Mouse (Mus musculus) left cerebral cortex, postnatal 10 days (tissue): Measurements from ENCODE around the gene Ubxn11. TPM values are rescaled to one million over a fixed set of nuclear protein-coding genes. Genes with fewer than 3 reads are reported as not detected.
"Not testable (repeated sequence)": the region's sequence is repeated elsewhere in the genome, so short reads cannot be mapped to it uniquely, and the experiment has no call there.

Experiments used
- DNase-seq, 2 experiments: peaks; one replicate each; pipeline ENCODE4 v3.0.0; 2021 to 2022; ENCODE audit warnings: low spot score in 2 of 2, mixed read lengths in 1 of 2; ENCODE audit errors: extremely low spot score in 1 of 2
- intact Hi-C: fragments of 180-260 bp; cut with DNase I; formaldehyde crosslinking; loops from one replicate; pipeline ENCODE4 v1.15.1; 2025
- total RNA-seq, 2 experiments: library from RNA; stranded (reverse); gene quantifications; 2 replicates each; pipeline ENCODE4 v1.2.3; 2021

Ubxn11 gene
- total RNA-seq, 2 experiments from 2014 or later = 22.6 to 24.9 TPM

DNA sequence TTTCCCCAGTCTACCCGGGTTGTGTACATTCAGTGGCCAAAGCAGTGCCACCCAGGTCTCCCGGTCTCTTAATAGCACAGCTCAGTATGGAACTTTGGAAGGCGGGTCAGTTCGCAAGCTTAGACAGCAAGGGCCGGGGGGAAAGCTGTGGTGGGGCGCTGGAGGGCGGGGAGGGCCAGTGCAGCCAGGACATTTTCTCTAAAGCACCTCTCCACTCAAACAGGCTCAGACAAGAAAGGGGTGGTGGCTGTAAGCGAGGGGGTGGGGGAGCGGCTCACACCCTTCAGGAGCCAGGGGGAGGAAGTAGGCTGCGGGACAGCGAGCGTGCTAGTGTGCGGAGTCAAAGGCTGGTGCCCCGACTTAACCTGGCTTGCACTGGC is 26.6 kb downstream of the Ubxn11 start:
- peak in 1 of 2 experiments; percentile 59 for DNase-seq
- intact Hi-C loops = no loop called here

DNA sequence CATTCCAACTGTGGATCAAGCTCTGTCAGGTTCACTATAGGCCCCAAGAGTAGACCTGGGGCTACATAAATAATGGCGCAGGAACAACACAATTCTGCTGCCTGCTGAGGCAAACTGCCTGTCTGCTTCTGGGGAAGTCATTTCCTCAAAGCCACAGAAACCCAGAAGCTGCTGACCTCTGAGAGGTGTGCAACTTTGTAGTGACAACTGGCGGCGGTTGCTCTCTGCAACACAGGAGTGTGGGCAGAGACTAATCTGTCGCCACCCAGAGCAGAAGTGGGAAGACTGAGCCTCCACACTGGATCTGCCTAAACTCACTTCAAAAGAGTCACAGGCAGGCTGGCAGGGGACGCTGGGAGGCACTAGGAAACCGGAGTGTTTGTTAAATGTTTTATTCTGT is 27.1 kb downstream of the Ubxn11 start:
- intact Hi-C loops = no loop called here
- DNase-seq = peak in 1 of 2 experiments; percentile 35

DNA sequence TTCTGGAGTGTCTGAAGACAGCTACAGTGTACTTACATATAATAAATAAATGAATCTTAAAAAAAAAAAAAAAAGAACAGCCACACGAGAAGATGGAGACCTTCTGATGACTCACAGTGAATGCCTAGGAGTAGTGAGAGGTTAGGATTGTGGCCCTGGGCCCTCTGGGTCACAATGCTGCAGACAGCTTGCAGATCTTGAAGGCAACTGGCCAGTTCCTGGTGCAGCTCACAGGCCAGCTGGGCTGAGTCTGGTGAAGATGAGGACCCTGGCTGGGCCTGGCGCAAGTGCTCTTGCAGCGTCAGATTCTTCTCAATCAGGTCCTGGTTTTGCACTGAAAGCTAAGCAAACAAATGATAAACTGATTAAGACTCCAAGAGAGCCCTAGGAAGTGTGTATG is 29.7 kb downstream of the Ubxn11 start:
- intact Hi-C loops = no loop called here
- no peak for DNase-seq

DNA sequence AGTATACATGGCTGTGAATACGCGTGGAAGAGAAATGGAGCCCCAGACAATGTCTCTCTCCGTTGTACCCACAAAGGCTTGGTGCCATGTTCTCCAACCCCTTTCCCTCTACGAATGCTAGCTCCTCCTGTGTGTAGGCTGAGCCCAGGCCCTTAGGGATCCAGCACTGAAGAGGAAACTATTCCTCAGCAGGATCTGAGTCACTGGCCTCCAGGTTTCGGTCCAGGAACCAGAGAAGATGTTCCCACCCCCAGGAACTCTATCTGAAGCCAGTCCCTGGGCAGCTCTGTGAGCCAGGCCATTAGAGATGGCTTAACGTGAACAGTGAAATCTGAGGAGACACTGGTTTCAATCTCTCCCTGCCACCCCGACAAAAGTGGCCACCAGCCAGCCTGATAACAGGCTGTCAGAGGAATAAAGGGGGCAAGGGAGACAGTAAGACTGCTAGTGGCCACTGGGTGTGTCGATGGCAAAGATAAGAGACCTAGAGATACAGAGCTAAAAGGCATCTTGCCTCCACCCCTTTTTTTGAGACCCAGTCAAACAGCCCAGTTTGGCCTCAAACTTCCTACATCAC is 30.2 kb downstream of the Ubxn11 start:
- intact Hi-C loops = no loop called here
- DNase-seq = no peak

DNA sequence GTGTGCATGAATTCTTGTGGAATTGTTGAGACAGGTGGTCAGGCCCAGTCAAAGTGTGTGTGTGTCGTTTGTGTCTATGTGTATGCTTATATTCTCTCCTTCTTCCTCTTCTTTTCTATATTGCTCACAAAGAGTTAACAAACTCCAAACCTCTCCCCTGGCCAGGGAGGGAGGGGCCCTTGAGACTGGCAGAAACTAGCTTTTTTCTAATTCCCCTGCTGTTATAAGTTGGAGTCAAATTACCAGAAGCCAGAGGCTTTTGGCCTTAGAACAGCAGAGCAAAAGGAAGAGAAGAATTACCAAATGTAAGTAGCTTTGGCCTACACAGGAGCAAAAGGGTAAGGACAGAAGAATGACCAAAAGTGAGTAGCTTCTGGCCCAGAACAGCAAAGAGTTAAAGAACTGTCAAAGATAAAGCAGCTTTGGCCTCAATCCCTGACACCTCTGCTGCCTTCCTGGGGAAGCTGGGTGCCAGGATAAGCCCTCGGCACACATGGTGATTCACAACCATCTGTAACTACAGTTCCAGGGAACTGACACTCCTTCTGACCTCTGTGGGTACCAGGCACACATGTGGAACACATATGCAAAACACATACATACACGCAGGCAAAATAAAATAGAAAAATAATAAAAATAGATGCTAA is 34.0 kb downstream of the Ubxn11 start:
- no peak for DNase-seq
- intact Hi-C loops = no loop called here

DNA sequence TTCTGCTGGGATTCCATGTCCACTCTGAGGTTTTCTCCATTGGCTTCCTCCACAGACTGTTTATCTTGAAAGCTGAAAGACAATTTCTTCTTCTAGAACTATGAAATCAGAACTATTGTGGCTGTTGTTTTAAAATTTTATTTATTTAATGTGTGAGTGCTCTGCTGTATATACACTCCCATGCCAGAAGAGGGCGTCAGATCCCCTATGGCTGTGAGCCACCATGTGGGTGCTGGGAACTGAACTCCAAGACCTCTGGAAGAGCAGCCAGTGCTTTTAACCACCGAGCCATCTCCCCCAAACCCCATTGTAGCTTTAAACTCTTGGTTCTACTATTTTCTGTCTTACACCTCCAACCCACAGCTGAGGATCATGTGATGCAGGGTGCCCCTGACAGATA is 36.5 kb downstream of the Ubxn11 start:
- DNase-seq = no peak
- intact Hi-C loops = no loop called here

DNA sequence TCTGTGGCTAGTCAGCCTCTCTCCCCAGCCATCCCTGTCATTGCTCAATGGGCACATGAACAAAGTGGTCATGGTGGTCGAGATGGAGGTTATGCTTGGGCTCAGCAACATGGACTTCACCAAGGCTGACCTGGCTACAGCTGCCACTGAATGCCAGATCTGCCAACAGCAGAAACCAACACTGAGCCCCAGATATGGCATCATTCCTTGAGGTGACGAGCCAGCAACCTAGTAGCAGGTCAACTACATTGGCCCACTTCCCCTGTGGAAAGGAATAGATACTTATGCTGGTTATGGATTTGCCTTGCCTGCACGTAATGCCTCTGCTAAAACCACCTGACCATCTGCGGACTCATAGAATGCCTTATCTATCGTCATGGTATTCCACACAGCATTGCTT is 41.9 kb downstream of the Ubxn11 start:
- intact Hi-C loops, DNase-seq: not testable (repeated sequence)

DNA sequence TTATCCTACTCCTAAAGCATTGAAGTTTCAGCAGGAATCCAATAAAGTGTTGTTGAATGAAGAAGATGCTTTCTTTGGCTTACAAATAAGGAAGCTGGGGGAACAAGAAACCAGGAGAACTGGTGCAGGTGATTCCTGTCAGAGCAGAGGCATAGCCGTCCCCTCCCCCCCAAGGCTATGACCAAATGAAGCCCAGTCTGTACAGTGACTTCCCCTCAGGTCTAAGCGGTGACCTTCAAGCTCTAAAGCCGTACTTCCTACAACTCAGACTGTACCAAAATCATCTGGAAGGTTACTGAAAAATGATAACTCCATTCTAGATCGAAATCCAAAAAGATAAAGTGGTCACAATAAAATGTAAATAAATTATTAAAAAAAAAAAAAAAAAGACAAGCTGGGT is 47.0 kb downstream of the Ubxn11 start:
- intact Hi-C loops = no loop called here
- no peak for DNase-seq

DNA sequence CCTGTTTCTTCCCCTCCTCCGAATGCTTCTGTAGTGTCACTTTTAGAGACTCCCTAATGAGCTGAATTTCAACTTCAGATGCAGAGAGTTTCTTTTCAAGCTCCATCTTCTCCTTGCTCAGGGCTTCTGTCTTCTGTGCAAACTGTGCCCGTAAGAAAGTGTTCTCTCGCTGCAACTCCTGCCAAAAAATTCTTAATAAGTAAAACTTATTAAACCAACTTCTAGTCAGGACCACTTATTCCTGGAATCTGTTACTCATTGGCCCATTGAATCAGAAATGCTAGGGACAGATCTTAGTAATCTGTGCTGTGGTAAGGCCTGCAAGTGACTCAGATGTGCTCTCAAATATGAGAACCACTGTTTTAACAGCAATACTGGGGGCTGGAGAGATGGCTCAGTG is 49.7 kb downstream of the Ubxn11 start:
- no peak for DNase-seq
- intact Hi-C loops = no loop called here

DNA sequence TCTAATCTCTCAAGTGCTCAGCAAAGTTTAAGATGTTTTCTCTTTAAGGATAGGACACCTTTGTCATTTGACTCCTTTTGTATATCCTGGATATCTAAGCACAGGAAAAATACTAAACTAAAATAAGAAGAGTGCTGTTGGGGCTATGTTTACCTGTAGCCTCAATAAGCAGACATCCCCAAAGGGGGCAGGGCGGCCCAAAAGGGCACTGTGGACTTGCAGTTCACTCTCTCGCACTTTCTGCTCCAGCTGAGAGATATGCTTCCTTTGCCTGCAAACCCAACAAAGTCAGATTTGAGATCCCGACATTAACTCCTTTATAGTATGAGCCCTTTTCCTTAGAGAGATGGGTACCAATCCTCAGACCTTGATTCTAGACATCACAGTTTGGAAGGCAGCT is 51.3 kb downstream of the Ubxn11 start:
- intact Hi-C loops = no loop called here

DNA sequence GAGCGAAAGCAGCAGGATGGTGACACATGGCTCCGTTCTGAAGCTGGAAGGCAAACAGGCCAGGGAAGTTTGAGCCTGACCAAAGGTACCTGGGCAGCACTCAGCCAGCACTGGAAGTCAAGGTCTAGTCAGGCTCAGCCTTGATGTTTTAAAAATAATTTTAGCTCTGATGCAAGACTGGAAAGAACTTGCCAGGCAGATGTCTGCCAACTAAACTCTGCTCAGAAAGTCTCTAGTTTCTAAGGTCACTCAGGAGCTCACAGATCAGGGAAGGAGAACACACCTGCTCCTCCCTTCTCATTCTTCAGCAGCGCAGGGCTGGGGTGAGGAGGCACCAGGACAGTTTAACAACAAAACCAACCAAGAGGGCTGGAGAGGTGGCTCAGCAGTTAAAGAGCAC is 52.0 kb downstream of the Ubxn11 start:
- DNase-seq = no peak
- intact Hi-C loops = no loop called here

More for the DNA sequence above, 51.3 kb downstream of the Ubxn11 start:
- DNase-seq = no peak

DNA sequence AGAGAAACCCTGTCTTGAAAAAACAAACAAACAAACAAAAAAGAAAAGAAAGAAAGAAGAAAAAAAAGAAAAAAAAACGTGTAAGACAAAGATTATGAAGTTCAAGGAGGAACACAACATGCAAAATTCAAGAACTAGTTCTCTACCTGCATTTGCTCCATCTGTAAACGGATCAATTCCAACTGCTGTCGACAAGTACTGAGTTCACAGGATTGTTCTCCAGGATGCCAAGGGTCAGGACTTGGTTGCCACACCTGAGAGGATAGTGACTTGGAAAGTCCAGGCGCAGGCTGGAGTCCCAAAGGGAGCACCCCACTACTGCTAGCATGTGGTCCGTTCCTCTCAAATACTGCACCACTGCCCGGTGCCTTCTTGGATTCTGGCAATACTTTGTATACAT is 53.2 kb downstream of the Ubxn11 start:
- DNase-seq = no peak
- intact Hi-C loops = no loop called here

DNA sequence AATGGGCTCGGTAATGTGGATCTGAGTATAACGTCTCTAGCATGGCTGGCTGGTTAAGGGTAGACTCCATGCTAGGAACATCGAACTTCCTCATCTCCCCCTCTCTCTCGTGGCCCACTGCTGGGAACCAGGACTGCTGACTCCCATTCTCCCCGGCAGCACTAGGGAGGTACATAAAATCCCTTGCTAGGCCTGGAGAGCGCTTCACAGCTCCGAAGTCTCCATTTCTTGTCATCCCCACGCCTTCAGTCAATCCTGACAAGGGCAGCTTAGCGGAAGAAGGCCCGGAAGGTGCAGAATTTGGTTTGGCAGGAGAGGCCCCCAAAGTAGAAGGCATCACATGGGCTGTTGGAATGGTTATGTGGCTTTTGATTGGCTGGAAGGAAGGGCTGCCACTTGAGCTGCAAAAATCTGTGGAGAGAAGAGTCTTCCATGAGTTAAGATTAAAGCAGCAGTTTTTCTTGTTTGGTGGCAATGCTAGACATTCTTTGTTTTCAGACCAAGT is 53.6 kb downstream of the Ubxn11 start:
- no peak for DNase-seq
- intact Hi-C loops = no loop called here

DNA sequence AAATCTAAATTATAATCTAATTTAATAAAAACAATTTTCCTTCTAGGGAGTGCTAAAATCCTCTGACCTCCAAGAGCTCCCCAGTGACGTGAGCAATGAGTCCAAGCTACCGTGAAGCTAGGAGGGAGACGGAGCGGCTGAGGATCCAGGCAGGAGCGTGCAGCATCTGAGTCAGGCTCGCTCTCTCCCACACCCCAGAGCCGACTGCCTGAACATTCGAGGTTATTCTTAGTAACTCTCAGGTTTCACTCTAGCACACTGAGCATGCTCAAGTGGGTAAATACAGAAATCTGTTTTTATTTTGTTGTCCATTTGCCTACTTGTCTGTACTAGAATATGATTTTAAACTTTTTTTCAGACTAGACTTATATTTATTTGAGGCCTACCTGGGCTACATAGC is 54.4 kb downstream of the Ubxn11 start:
- DNase-seq = no peak
- intact Hi-C loops = no loop called here

DNA sequence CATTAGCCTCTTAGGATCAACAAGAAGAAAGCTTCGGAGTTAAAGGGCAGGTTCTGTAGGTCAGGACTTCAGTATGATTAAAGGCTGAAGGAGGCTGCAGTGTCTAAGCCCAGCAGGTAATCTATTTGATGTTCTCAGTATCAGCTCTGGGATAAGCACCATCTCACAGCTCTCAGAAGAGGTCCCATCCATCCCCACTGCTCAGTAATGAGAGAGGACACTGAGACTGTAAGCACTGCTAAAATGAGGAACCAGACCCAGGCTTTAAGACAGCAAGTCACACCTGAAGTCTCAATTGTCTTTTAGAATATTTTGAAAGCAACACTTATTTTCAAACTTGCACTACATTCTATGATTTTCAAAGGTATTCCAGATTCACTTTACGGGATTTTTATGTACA is 55.2 kb downstream of the Ubxn11 start:
- DNase-seq = no peak
- intact Hi-C loops = no loop called here

DNA sequence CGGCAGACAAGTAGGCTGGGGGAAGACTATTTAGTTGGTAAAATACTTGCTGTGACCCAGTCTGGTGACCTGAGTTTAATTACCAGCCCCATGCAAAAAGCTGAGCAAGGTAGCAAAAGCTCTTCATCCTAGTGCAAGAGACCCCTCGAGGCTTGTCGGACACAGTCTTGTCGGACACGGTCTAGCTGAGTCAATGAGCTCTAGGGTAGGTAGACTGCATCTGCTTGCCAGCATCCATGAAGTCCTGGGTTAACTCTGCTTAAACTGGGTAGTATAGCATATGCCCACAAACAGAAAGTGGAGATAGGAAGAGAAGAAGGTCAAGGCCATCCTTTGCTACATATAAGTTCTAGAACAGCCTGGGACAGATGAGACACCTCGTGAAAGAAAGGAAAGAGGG is 56.4 kb downstream of the Ubxn11 start:
- no peak for DNase-seq
- intact Hi-C loops = no loop called here

DNA sequence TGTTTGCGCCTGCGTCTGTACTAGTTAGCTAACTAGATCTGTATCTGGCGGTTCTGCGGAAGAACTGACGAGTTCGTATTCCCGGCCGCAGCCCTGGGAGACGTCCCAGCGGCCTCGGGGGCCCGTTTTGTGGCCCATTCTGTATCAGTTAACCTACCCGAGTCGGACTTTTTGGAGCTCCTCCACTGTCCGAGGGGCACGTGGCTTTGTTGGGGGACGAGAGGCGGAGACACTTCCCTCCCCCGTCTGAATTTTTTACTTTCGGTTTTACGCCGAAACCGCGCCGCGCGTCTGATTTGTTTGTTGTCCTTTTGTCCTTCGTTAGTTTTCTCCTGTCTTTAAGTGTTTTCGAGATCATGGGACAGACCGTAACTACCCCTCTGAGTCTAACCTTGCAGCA is 57.7 kb downstream of the Ubxn11 start:
- DNase-seq, intact Hi-C loops: not testable (repeated sequence)

DNA sequence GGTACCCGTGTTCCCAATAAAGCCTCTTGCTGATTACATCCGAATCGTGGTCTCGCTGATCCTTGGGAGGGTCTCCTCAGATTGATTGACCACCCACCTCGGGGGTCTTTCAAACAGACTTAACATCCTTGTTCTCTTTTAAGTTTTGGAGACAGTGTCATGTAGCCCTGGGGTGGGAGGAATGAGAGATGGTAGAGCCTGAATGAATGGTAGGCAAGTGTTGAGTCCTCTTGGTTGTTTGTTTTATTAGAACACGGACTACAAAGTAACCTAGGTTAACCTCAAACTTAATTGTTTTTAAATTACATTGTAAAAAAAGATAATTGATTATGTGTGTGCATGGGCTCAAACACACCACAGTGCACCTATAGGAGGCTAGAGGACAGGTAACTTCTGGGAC is 62.2 kb downstream of the Ubxn11 start:
- DNase-seq = no peak
- intact Hi-C loops = no loop called here

DNA sequence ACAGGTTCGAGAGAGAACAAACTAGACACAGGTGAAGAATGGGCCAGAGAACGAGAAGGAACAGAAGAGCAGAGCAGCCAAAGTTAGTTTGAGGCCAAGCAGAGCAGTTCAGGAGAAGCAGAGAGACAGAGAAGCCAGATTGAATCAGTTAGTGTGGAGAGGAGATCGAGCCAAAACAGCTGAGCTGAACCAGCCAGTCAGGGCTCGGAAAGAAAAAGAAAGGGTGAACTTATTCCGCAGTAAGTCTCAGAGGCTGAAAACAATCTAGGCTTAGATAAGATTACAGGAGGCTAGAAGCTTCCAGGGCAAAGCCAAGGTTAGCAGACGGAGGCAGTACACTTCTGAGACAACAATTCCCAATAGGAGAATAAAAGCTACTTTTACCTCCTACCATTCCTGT is 62.7 kb downstream of the Ubxn11 start:
- intact Hi-C loops = no loop called here
- DNase-seq = no peak

DNA sequence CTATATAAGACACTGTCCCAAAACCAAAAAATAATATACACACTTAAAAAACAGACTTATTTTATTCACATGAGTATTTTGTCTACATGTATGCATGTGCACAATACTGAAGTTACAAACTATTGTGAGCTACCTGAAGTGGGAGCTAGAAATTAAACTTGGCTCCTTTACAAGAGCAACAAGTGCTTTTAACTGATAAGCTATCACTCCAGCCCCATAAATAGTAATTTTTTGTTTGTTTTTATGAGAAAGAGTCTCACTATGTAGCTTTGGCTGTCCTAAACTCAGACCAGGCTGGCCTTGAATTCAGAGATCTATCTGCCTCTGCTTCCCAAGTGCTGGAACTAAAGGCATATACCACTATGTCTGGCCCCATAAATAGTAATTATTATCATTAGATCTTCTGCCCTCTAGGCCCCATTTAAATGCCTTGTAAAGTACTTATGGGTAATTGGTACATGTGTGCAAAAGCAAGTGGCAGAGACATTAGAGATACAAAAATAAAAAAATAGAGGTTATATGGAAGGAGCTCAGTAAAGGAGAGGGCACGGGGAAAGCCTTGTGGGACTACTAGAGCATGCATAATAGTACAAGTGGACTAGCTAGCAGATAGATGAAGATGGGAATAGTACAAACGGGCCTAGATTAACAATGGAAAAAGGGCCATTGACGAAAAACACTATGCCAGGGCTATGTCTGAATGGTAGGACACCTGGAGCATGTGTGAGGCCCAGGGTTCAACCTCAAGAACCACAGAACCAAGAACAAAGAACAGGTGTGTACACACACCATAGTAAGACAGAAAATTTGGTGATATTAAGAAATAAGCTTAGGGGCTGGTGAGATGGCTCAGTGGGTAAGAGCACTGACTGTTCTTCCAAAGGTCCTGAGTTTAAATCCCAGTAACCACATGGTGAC is 63.4 kb downstream of the Ubxn11 start:
- no peak for DNase-seq
- intact Hi-C loops = no loop called here
